Mouse (Mus musculus): ENCODE results near the gene Mcat. TPM values are rescaled to one million over a fixed set of nuclear protein-coding genes. Genes with fewer than 3 reads are reported as not detected.

Gene Mcat
- polyA plus RNA-seq, 1 experiment from 2014 or later = 39.1 TPM

- Histone ChIP-seq H3K36me3 (peaks cover 4% of the 10 kb centered on the region; the same call in 1 of the 2 replicates), H3K27me3 (replicated peaks) (no peaks in the 10 kb centered on the region), H3K4me2 (replicated peaks) (peak overlapping the region; percentile 78), H3K27ac (no peak overlapping the region), H3K4me1 (peaks cover 21% of the 10 kb centered on the region), H3K4me3 (peak overlapping the region; percentile 89), H3K9me3 (no peaks in the 10 kb centered on the region), H3K9ac (peak overlapping the region; percentile 78)
- 11% methylated on average over 19 of the region's 19 CpGs for WGBS
- ATAC-seq (ENCODE audit: low FRiP score, low read depth) = peak; percentile 58; the same call in 1 of the 2 replicates
These were observed 30.3 kb upstream of the Mcat start for GRCm38 (mm10) chr15:83593702-83594512.

DNA sequence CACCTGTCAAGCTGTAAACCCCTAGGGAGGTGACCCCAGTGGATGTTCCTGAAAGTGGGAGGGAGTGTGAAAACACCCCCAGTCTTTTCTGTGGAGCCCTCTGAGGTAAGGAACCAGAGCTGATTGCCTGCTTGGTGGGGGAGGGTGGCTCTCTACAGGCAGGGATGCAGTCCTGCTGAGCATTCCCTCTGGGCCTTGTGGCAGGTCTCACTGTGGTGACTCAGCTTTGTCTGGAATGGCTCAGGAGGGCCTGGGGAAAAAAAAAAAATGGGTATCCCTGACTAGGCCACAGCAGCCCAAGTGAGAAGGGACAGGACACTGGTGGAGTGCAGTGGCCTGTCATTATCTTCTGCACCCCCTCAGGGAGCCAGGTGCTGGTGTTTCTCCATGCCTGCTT is 29.6 kb upstream of the Mcat start:
- no peak for ATAC-seq (ENCODE audit: low FRiP score, low read depth)
- no peak overlapping the region for H3K27ac ChIP-seq
- peaks cover 7% of the 10 kb centered on the region; the same call in 1 of the 2 replicates for H3K36me3 ChIP-seq
- H3K4me2 ChIP-seq (replicated peaks) = peak overlapping the region; percentile 78
- H3K9ac ChIP-seq = peak overlapping the region; percentile 78; the same call in 1 of the 2 replicates
- peak overlapping the region; percentile 4; the same call in 1 of the 2 replicates for H3K4me3 ChIP-seq
- peaks cover 21% of the 10 kb centered on the region for H3K4me1 ChIP-seq
- H3K27me3 ChIP-seq (replicated peaks) = no peaks in the 10 kb centered on the region
- H3K9me3 ChIP-seq = no peaks in the 10 kb centered on the region

- Histone ChIP-seq H3K36me3 (peaks cover 11% of the 10 kb centered on the region), H3K4me2 (replicated peaks) (peak overlapping the region; percentile 78; the same call in 1 of the 2 replicates), H3K9ac (peak overlapping the region; percentile 21; the same call in 1 of the 2 replicates), H3K27ac (no peak overlapping the region), H3K9me3 (no peaks in the 10 kb centered on the region), H3K4me1 (peaks cover 21% of the 10 kb centered on the region), H3K27me3 (replicated peaks) (no peaks in the 10 kb centered on the region), H3K4me3 (no peak overlapping the region)
- WGBS = 86% methylated on average over 8 of the region's 8 CpGs
- ATAC-seq (ENCODE audit: low FRiP score, low read depth) = no peak
These were observed 28.9 kb upstream of the Mcat start for GRCm38 (mm10) chr15:83592260-83593188.

- Histone ChIP-seq H3K9me3 (no peaks in the 10 kb centered on the region), H3K36me3 (peaks cover 19% of the 10 kb centered on the region), H3K4me1 (peaks cover 21% of the 10 kb centered on the region), H3K4me2 (replicated peaks) (no peak overlapping the region), H3K27me3 (replicated peaks) (no peaks in the 10 kb centered on the region), H3K27ac (no peak overlapping the region), H3K4me3 (no peak overlapping the region), H3K9ac (no peak overlapping the region)
- ATAC-seq (ENCODE audit: low FRiP score, low read depth) = no peak
- 83% methylated on average over 6 of the region's 6 CpGs for WGBS
These were observed 28.2 kb upstream of the Mcat start for GRCm38 (mm10) chr15:83591758-83592157.

DNA sequence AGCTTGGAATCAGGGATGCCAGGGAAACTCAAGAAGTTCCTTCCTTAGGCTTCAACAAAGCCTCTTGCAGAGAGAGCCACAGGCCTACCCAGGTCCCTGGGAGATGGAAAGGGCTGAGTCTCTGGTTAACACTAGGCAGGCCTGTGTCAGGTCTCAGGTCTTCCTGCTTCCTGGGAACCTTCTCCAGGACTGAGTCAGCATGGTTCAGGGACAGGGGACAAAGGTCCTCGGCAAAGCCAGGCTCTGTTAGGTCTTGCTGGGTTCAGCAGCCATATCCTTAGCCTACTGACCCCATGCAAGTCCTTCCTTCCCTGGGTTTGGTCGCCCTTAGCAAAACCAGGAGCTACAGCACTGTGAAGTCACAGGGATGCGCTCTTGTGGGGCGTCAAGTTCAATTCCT is 27.3 kb upstream of the Mcat start:
- H3K4me1 ChIP-seq = peaks cover 21% of the 10 kb centered on the region
- no peak for ATAC-seq (ENCODE audit: low FRiP score, low read depth)
- no peak overlapping the region for H3K4me3 ChIP-seq
- H3K36me3 ChIP-seq = peaks cover 28% of the 10 kb centered on the region
- H3K4me2 ChIP-seq (replicated peaks) = no peak overlapping the region
- H3K9me3 ChIP-seq = no peaks in the 10 kb centered on the region
- no peaks in the 10 kb centered on the region for H3K27me3 ChIP-seq (replicated peaks)
- WGBS = 92% methylated on average over 4 of the region's 4 CpGs
- H3K27ac ChIP-seq = no peak overlapping the region
- no peak overlapping the region for H3K9ac ChIP-seq

DNA sequence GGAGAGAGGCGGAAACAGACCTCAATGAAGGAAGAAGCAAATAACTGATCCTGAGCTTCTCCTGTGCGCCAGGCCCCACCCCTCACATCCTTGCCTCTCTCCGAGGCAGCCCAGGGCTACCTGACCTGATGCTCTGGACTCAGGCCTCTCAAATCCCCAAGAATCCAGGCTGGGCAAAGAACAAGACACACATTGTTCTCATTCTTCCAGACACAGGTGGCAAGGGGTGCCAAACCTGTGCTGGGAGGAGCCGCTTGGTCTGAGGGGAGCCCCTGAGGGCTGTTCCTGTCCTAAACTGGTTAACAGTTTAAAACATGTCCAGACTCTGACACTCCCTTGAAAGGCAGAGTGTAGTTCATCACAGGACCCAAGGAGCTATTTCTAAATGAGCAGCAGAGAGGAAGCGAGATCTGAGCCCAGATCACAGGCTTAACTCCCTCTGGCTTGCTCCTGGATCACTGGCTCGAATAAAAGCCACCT is 21.2 kb upstream of the Mcat start:
- H3K9me3 ChIP-seq = no peaks in the 10 kb centered on the region
- ATAC-seq (ENCODE audit: low FRiP score, low read depth) = no peak
- no peak overlapping the region for H3K4me3 ChIP-seq
- no peak overlapping the region for H3K27ac ChIP-seq
- H3K9ac ChIP-seq = no peak overlapping the region
- WGBS = 97% methylated on average over 6 of the region's 6 CpGs
- H3K36me3 ChIP-seq = peaks cover 82% of the 10 kb centered on the region
- H3K4me2 ChIP-seq (replicated peaks) = no peak overlapping the region
- no peaks in the 10 kb centered on the region for H3K27me3 ChIP-seq (replicated peaks)
- no peaks in the 10 kb centered on the region for H3K4me1 ChIP-seq

GRCm38 (mm10) chr15:83583419-83584156 is 20.0 kb upstream of the Mcat start:
- H3K4me1 ChIP-seq = no peaks in the 10 kb centered on the region
- peaks cover 92% of the 10 kb centered on the region for H3K36me3 ChIP-seq
- WGBS = 79% methylated on average over 8 of the region's 8 CpGs
- no peaks in the 10 kb centered on the region for H3K27me3 ChIP-seq (replicated peaks)
- H3K9ac ChIP-seq = no peak overlapping the region
- H3K27ac ChIP-seq = no peak overlapping the region
- no peak for ATAC-seq (ENCODE audit: low FRiP score, low read depth)
- H3K9me3 ChIP-seq = no peaks in the 10 kb centered on the region
- no peak overlapping the region for H3K4me2 ChIP-seq (replicated peaks)
- no peak overlapping the region for H3K4me3 ChIP-seq

- no peak for ATAC-seq (ENCODE audit: low FRiP score, low read depth)
- no peak overlapping the region for H3K9ac ChIP-seq
- no peak overlapping the region for H3K27ac ChIP-seq
- WGBS = 91% methylated on average over 4 of the region's 4 CpGs
- H3K27me3 ChIP-seq (replicated peaks) = no peaks in the 10 kb centered on the region
- H3K4me3 ChIP-seq = no peak overlapping the region
- no peak overlapping the region for H3K4me2 ChIP-seq (replicated peaks)
- H3K9me3 ChIP-seq = no peaks in the 10 kb centered on the region
- H3K36me3 ChIP-seq = peaks cover 93% of the 10 kb centered on the region
- no peaks in the 10 kb centered on the region for H3K4me1 ChIP-seq
These were observed 19.3 kb upstream of the Mcat start for GRCm38 (mm10) chr15:83582931-83583330.

DNA sequence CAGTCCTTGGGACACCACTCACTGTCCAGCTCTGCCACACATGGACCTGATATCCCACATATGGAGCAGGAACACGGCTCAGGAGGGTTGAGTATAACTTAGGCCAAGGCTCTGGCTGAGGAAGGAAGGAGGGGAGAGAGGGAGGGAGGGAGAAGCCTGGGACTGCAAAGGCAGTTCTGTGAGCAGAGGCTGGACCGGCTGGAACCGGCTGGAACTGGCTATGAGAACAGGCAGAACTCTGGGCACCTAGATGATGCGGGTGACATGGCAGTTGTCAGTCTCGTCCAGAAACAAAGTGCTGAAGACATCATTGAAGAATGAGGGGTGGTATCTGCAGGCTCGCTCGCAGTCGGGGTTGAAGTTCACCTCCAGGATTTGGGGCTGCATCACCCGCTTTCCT is 13.1 kb upstream of the Mcat start:
- 91% methylated on average over 9 of the region's 9 CpGs for WGBS
- no peaks in the 10 kb centered on the region for H3K9me3 ChIP-seq
- H3K27me3 ChIP-seq (replicated peaks) = no peaks in the 10 kb centered on the region
- no peak overlapping the region for H3K4me2 ChIP-seq (replicated peaks)
- no peak for ATAC-seq (ENCODE audit: low FRiP score, low read depth)
- H3K36me3 ChIP-seq = peaks cover 74% of the 10 kb centered on the region
- no peak overlapping the region for H3K27ac ChIP-seq
- no peaks in the 10 kb centered on the region for H3K4me1 ChIP-seq
- no peak overlapping the region for H3K4me3 ChIP-seq
- H3K9ac ChIP-seq = no peak overlapping the region

GRCm38 (mm10) chr15:83575543-83575942 is 12.0 kb upstream of the Mcat start:
- H3K4me3 ChIP-seq = no peak overlapping the region
- no peaks in the 10 kb centered on the region for H3K9me3 ChIP-seq
- no peak overlapping the region for H3K27ac ChIP-seq
- 95% methylated on average over 8 of the region's 8 CpGs for WGBS
- H3K36me3 ChIP-seq = peaks cover 63% of the 10 kb centered on the region
- H3K9ac ChIP-seq = no peak overlapping the region
- H3K4me1 ChIP-seq = no peaks in the 10 kb centered on the region
- H3K27me3 ChIP-seq (replicated peaks) = no peaks in the 10 kb centered on the region
- H3K4me2 ChIP-seq (replicated peaks) = no peak overlapping the region
- ATAC-seq (ENCODE audit: low FRiP score, low read depth) = no peak

- no peak overlapping the region for H3K27ac ChIP-seq
- no peaks in the 10 kb centered on the region for H3K4me1 ChIP-seq
- no peaks in the 10 kb centered on the region for H3K27me3 ChIP-seq (replicated peaks)
- no peak for ATAC-seq (ENCODE audit: low FRiP score, low read depth)
- no peaks in the 10 kb centered on the region for H3K9me3 ChIP-seq
- no peak overlapping the region for H3K4me3 ChIP-seq
- H3K4me2 ChIP-seq (replicated peaks) = no peak overlapping the region
- no peak overlapping the region for H3K9ac ChIP-seq
- 95% methylated on average over 6 of the region's 6 CpGs for WGBS
- peaks cover 56% of the 10 kb centered on the region for H3K36me3 ChIP-seq
These were observed 11.3 kb upstream of the Mcat start for GRCm38 (mm10) chr15:83574731-83575351.
